Mouse (Mus musculus): ENCODE results near the gene Gdf3. TPM values are rescaled to one million over a fixed set of nuclear protein-coding genes. Genes with fewer than 3 reads are reported as not detected.
"Not testable (repeated sequence)": the region's sequence is repeated elsewhere in the genome, so short reads cannot be mapped to it uniquely, and the experiment has no call there.

Gene Gdf3
- polyA plus RNA-seq, 2 experiments, result 1.5 to 2.2 TPM

DNA sequence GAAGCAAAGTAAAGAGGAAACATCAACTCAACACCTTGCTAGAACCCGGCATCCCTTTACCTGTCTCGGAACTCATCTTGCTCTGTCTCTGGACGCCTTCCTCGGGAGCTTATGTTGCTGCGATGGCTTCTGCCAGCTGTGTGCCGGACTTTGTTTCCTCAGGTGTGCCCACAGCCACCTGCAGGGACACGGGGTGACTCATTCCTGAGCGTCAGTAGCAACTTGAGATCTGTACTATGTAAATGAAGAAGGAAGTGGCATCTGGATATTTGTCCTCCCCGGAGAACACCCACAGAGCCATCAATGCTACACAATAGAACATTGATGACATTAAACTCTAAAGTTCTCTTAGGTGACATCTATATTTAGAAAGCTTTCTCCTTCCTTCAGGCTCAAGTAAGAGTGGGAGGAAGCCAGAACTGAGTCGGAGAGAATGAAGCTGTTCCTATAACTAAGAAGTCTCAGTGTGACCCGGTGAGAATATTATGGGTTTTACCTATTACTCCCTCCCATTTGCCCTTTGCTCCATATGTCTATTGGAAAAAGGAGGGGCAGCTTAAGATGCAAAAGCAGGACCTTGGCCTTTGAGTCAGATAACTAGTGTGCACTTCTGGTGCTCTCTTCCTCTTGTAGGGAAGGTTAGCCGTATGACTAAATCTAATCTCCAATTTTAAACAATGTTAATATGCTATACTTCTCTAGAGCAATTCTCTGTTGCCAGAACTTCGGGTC lies 18.7 kb downstream of the Gdf3 start:
- no peak overlapping the region for H3K9ac ChIP-seq (replicated peaks)
- no peaks in the 10 kb centered on the region for H3K4me1 ChIP-seq (replicated peaks; ENCODE audit: control insufficient read depth in 2 of 2, insufficient read depth in 2 of 2, low read length in 1 of 2)
- no peaks in the 10 kb centered on the region for H3K27me3 ChIP-seq (ENCODE audit: control insufficient read depth, insufficient read depth, low read length)
- no peak overlapping the region for H3K27ac ChIP-seq
- no peak for DNase-seq (ENCODE audit: low read depth in 3 of 3, low spot score in 3 of 3)
- TF ChIP-seq CTCF (IDR thresholded peaks at IDR 0.05; ENCODE audit: low read depth) (no peak), EP300 (IDR thresholded peaks at IDR 0.05; ENCODE audit: low read depth) (no peak)
- no peaks in the 10 kb centered on the region for H3K36me3 ChIP-seq (replicated peaks; ENCODE audit: control insufficient read depth, insufficient read depth, low read depth)
- no peaks in the 10 kb centered on the region for H3K9me3 ChIP-seq (ENCODE audit: control insufficient read depth, low read length)
- H3K4me2 ChIP-seq (ENCODE audit: low read depth), result no peak overlapping the region
- WGBS (ENCODE audit: insufficient replicate concordance), result 68% methylated on average over 13 of the region's 13 CpGs
- no peak for ATAC-seq (ENCODE audit: insufficient read depth)
- H3K4me3 ChIP-seq (ENCODE audit: insufficient read depth in 1 of 2, low read depth in 2 of 2, low read length in 2 of 2), result no peak overlapping the region

DNA sequence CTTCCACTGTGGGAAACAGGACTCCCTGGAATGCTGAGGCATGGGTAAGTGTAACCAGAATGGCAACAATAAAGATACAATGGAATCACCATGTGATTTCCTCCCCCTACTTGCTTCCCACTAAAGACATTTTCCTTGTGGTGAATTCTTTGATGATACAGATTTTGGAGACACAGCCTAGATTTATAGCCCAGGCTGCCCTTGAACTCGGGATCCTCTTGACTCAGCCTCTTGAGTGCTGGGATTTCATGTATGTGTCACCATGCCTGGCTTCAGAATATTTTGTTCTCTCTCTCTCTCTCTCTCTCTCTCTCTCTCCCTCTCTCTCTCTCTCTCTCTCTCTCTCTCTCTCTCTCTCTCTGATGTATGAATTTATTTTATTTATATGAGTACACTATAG lies 30.8 kb downstream of the Gdf3 start:
- no peak for TF ChIP-seq CTCF (IDR thresholded peaks at IDR 0.05; ENCODE audit: low read depth)
- no peak for TF ChIP-seq EP300 (IDR thresholded peaks at IDR 0.05; ENCODE audit: low read depth)
- Histone ChIP-seq H3K27me3 (ENCODE audit: control insufficient read depth, insufficient read depth, low read length) (no peaks in the 10 kb centered on the region), H3K9ac (replicated peaks) (no peak overlapping the region), H3K4me1 (replicated peaks; ENCODE audit: control insufficient read depth in 2 of 2, insufficient read depth in 2 of 2, low read length in 1 of 2) (no peaks in the 10 kb centered on the region), H3K4me2 (ENCODE audit: low read depth) (no peak overlapping the region), H3K9me3 (ENCODE audit: control insufficient read depth, low read length) (no peaks in the 10 kb centered on the region), H3K36me3 (replicated peaks; ENCODE audit: control insufficient read depth, insufficient read depth, low read depth) (no peaks in the 10 kb centered on the region), H3K4me3 (ENCODE audit: insufficient read depth in 1 of 2, low read depth in 2 of 2, low read length in 2 of 2) (no peak overlapping the region), H3K27ac (no peak overlapping the region)
- ATAC-seq (ENCODE audit: insufficient read depth) (no peak), DNase-seq (ENCODE audit: low read depth in 3 of 3, low spot score in 3 of 3) (no peak)
- WGBS (ENCODE audit: insufficient replicate concordance), result 45% methylated on average over 1 of the region's 1 CpGs

DNA sequence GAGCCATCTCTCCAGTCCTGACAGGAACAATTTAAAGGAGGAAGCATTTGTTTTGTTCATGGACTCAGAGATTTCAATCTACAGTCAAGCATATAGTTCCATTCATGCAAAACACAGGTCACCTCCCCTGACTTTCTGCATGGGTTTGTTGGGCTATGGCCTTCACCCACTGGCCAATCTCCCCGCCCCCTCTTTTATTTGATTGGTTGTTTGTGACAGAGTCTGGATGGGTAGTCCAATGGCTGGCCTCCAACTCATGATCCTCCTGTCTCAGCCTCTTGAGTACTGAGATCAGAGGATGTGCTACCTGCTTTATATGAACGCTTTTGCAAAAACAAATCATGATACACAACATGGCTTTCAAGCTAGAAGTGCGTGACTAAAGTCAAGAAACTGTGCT lies 32.9 kb downstream of the Gdf3 start:
- no peak overlapping the region for H3K9ac ChIP-seq (replicated peaks)
- no peaks in the 10 kb centered on the region for H3K36me3 ChIP-seq (replicated peaks; ENCODE audit: control insufficient read depth, insufficient read depth, low read depth)
- H3K4me3 ChIP-seq (ENCODE audit: insufficient read depth in 1 of 2, low read depth in 2 of 2, low read length in 2 of 2), result no peak overlapping the region
- H3K4me2 ChIP-seq (ENCODE audit: low read depth), result no peak overlapping the region
- no peak for DNase-seq (ENCODE audit: low read depth in 3 of 3, low spot score in 3 of 3)
- no peak overlapping the region for H3K27ac ChIP-seq
- WGBS (ENCODE audit: insufficient replicate concordance), result 68% methylated on average over 3 of the region's 3 CpGs
- no peak for ATAC-seq (ENCODE audit: insufficient read depth)
- TF ChIP-seq CTCF (IDR thresholded peaks at IDR 0.05; ENCODE audit: low read depth), result no peak
- no peaks in the 10 kb centered on the region for H3K4me1 ChIP-seq (replicated peaks; ENCODE audit: control insufficient read depth in 2 of 2, insufficient read depth in 2 of 2, low read length in 1 of 2)
- no peaks in the 10 kb centered on the region for H3K27me3 ChIP-seq (ENCODE audit: control insufficient read depth, insufficient read depth, low read length)
- no peaks in the 10 kb centered on the region for H3K9me3 ChIP-seq (ENCODE audit: control insufficient read depth, low read length)

DNA sequence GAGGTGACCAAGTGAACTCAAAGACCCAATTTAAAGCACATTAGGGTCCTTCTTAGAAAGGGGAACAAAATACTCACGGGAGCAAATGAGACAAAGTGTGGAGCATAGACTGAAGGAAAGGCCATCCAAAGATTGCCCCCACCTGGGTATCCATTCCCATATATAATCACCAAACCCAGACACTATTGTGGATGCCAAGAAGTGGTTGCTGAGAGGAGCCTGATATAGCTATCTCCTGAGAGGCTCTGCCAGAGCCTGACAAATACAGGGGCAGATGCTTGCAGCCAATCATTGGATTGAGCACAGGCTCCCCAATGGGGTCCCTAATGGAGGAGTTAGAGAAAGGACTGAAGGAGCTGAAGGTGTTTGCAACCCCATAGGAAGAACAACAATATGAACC lies 34.9 kb downstream of the Gdf3 start:
- H3K27ac ChIP-seq; H3K36me3 ChIP-seq (replicated peaks; ENCODE audit: control insufficient read depth, insufficient read depth, low read depth); H3K27me3 ChIP-seq (ENCODE audit: control insufficient read depth, insufficient read depth, low read length); H3K4me3 ChIP-seq (ENCODE audit: insufficient read depth in 1 of 2, low read depth in 2 of 2, low read length in 2 of 2); H3K9me3 ChIP-seq (ENCODE audit: control insufficient read depth, low read length); H3K9ac ChIP-seq (replicated peaks); ATAC-seq (ENCODE audit: insufficient read depth); H3K4me2 ChIP-seq (ENCODE audit: low read depth); H3K4me1 ChIP-seq (replicated peaks; ENCODE audit: control insufficient read depth in 2 of 2, insufficient read depth in 2 of 2, low read length in 1 of 2); DNase-seq (ENCODE audit: low read depth in 3 of 3, low spot score in 3 of 3): not testable (repeated sequence)
- WGBS (ENCODE audit: insufficient replicate concordance), result 52% methylated on average over 1 of the region's 1 CpGs

DNA sequence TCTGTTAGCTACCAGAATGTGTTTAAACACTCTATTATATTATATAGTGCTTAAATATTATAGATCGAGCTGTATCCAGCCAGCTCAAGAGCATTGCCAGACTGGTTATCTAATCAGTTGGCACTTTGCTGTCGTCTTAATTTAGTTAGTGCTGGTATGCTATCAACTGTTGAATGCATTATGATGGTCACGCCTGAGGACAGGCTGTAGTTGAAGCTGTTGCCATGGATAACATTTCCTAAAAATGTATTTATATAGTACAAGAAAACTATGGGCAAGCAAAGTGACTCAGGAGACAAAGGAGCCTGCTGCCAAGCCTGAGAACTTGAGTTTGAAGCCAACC lies 38.3 kb downstream of the Gdf3 start:
- no peak overlapping the region for H3K27ac ChIP-seq
- no peaks in the 10 kb centered on the region for H3K9me3 ChIP-seq (ENCODE audit: control insufficient read depth, low read length)

More for the DNA sequence above, 38.3 kb downstream of the Gdf3 start:
- Histone ChIP-seq H3K36me3 (replicated peaks; ENCODE audit: control insufficient read depth, insufficient read depth, low read depth) (no peaks in the 10 kb centered on the region), H3K4me3 (ENCODE audit: insufficient read depth in 1 of 2, low read depth in 2 of 2, low read length in 2 of 2) (no peak overlapping the region), H3K4me1 (replicated peaks; ENCODE audit: control insufficient read depth in 2 of 2, insufficient read depth in 2 of 2, low read length in 1 of 2) (peaks cover 0 to 8% of the 10 kb centered on the region in 2 experiments; a peak in 2 of 4 replicates), H3K9ac (replicated peaks) (no peak overlapping the region), H3K27me3 (ENCODE audit: control insufficient read depth, insufficient read depth, low read length) (no peaks in the 10 kb centered on the region), H3K4me2 (ENCODE audit: low read depth) (no peak overlapping the region)
- DNase-seq (ENCODE audit: low read depth in 3 of 3, low spot score in 3 of 3), result no peak
- 28% methylated on average over 3 of the region's 3 CpGs for WGBS (ENCODE audit: insufficient replicate concordance)
- no peak for ATAC-seq (ENCODE audit: insufficient read depth)
- TF ChIP-seq CTCF (IDR thresholded peaks at IDR 0.05; ENCODE audit: low read depth) (no peak), EP300 (IDR thresholded peaks at IDR 0.05; ENCODE audit: low read depth) (no peak)

Data from liver, embryonic 14.5 days (tissue).